Mouse (Mus musculus) sigmoid colon, adult 10 weeks (tissue): ENCODE measurements around the gene Jup. TPM values are rescaled to one million over a fixed set of nuclear protein-coding genes. Genes with fewer than 3 reads are reported as not detected.

Experiments used
- polyA plus RNA-seq: library from polyadenylated mRNA; stranded (reverse); fragments of 350-450 nt; fragmentation: Illumina TruSeq; extraction: RNeasy Lipid Tissue Mini Kit (QIAGEN cat#74804); gene quantifications from one replicate; pipeline ENCODE4 v1.2.3, GENCODE M21; 2014; ENCODE audit warnings: low read depth, low replicate concordance

Gene Jup
- 5.2 TPM for polyA plus RNA-seq

GRCm38 (mm10) chr11:100397600-100398389 lies at the start of gene Jup:
Gene Jup, minus strand, starts transcription at chr11:100397763.

GRCm38 (mm10) chr11:100441797-100442196 lies 44.2 kb upstream of the Jup start, which contains the start of the genes Nt5c3b and Klhl10:
Gene Nt5c3b, minus strand, starts transcription at chr11:100441808.
Gene Klhl10, plus strand, starts transcription at chr11:100441917.

GRCm38 (mm10) chr11:100414914-100415822 lies 17.6 kb upstream of the Jup start, which contains the start of gene Fkbp10:
Gene Fkbp10, plus strand, starts transcription at chr11:100415697.

GRCm38 (mm10) chr11:100414021-100414913 lies 16.7 kb upstream of the Jup start, which contains the start of gene P3h4:
Gene P3h4, minus strand, starts transcription at chr11:100414836.

GRCm38 (mm10) chr11:100355972-100356818 lies 41.4 kb downstream of the Jup start, which contains the start of gene Hap1:
Gene Hap1, minus strand, starts transcription at chr11:100356128.

GRCm38 (mm10) chr11:100333944-100334457 lies 63.6 kb downstream of the Jup start, which contains the start of gene Gast:
Gene Gast, plus strand, starts transcription at chr11:100334407.

GRCm38 (mm10) chr11:100319492-100320171 lies 77.9 kb downstream of the Jup start, which contains the start of gene Eif1:
Gene Eif1, plus strand, starts transcription at chr11:100319885.

Other genes with a start within 250 kb of the Jup start
- gene Krt19, start 249.1 kb downstream of the Jup start, polyA plus RNA-seq, result 104 TPM
- not detected for gene Krt9, start 204.5 kb downstream of the Jup start, polyA plus RNA-seq
- not detected for gene Krt14, start 190.2 kb downstream of the Jup start, polyA plus RNA-seq
- not detected for gene Krt16, start 148.9 kb downstream of the Jup start, polyA plus RNA-seq
- not detected for gene Krt17, start 136.7 kb downstream of the Jup start, polyA plus RNA-seq
- gene Krt42, start 127.9 kb downstream of the Jup start, polyA plus RNA-seq, result not detected
- 1,895 TPM for gene Eif1, start 77.9 kb downstream of the Jup start, polyA plus RNA-seq
- not detected for gene Gast, start 63.4 kb downstream of the Jup start, polyA plus RNA-seq
- gene Hap1, start 41.6 kb downstream of the Jup start, polyA plus RNA-seq, result 0.54 TPM
- gene P3h4, start 17.1 kb upstream of the Jup start, polyA plus RNA-seq, result 0.88 TPM
- 0.66 TPM for gene Fkbp10, start 17.9 kb upstream of the Jup start, polyA plus RNA-seq
- 7.8 TPM for gene Nt5c3b, start 44.0 kb upstream of the Jup start, polyA plus RNA-seq
- 0.69 TPM for gene Klhl10, start 44.2 kb upstream of the Jup start, polyA plus RNA-seq
- gene Klhl11, start 75.0 kb upstream of the Jup start, polyA plus RNA-seq, result 5.7 TPM
- 137 TPM for gene Acly, start 130.2 kb upstream of the Jup start, polyA plus RNA-seq
- gene Ttc25, start 147.8 kb upstream of the Jup start, polyA plus RNA-seq, result 0.41 TPM
- gene Cnp, start 177.1 kb upstream of the Jup start, polyA plus RNA-seq, result 7.9 TPM
- 7.5 TPM for gene Nkiras2, start 221.5 kb upstream of the Jup start, polyA plus RNA-seq
- gene Dnajc7, start 222.4 kb upstream of the Jup start, polyA plus RNA-seq, result 227 TPM